Mouse (Mus musculus) stomach, postnatal 0 days (tissue): Measurements from ENCODE around the gene Myo15. TPM values are rescaled to one million over a fixed set of nuclear protein-coding genes. Genes with fewer than 3 reads are reported as not detected.
"Not testable (repeated sequence)": the region's sequence is repeated elsewhere in the genome, so short reads cannot be mapped to it uniquely, and the experiment has no call there.

Experiments
- ATAC-seq: fragments of 200-750 bp; cut with Nextera tagmentation; 2 replicates; pipeline ENCODE4 v1.8.0; 2017; ENCODE audit not compliant: low FRiP score, low TSS enrichment
- DNase-seq: peaks from one replicate; pipeline ENCODE4 v3.0.0-alpha.2; 2016; ENCODE audit warnings: low spot score
- H3K27ac ChIP-seq: fragments of 300-500 bp; sonication (generic); replicated peaks from 2 replicates; pipeline ENCODE4 v1.5.1; 2014; ENCODE audit warnings: mild to moderate bottlenecking, control low read depth
- H3K27me3 ChIP-seq: fragments of 300-500 bp; sonication (generic); 2 replicates; pipeline ENCODE4 v1.6.1; 2014; ENCODE audit warnings: low read length; ENCODE audit not compliant: control insufficient read depth, insufficient read depth
- H3K36me3 ChIP-seq: fragments of 300-500 bp; sonication (generic); 2 replicates; pipeline ENCODE4 v1.6.1; 2014; ENCODE audit warnings: low read length, mixed read lengths; ENCODE audit not compliant: control insufficient read depth, insufficient read depth
- H3K4me1 ChIP-seq: fragments of 300-500 bp; sonication (generic); replicated peaks from 2 replicates; pipeline ENCODE4 v1.6.1; 2014; ENCODE audit warnings: antibody characterized with exemption; ENCODE audit not compliant: control insufficient read depth, insufficient read depth
- H3K4me2 ChIP-seq: fragments of 300-500 bp; sonication (generic); replicated peaks from 2 replicates; pipeline ENCODE4 v1.6.1; 2014; ENCODE audit warnings: low read depth, mild to moderate bottlenecking, control low read depth, moderate library complexity
- H3K4me3 ChIP-seq: fragments of 300-500 bp; sonication (generic); 2 replicates; pipeline ENCODE4 v1.5.1; 2014; ENCODE audit warnings: low read depth, low read length, control low read depth
- H3K9ac ChIP-seq: fragments of 300-500 bp; sonication (generic); 2 replicates; pipeline ENCODE4 v1.6.1; 2014; ENCODE audit warnings: mild to moderate bottlenecking, low read length, control low read depth, mixed read lengths
- H3K9me3 ChIP-seq: fragments of 300-500 bp; sonication (generic); 2 replicates; pipeline ENCODE4 v1.6.1; 2016; ENCODE audit warnings: low read length; ENCODE audit not compliant: control insufficient read depth
- CTCF ChIP-seq: IDR thresholded peaks from 2 replicates; pipeline ENCODE4 v1.5.1; 2016; ENCODE audit warnings: antibody characterized with exemption, low read depth, mild to moderate bottlenecking, moderate library complexity
- EP300 ChIP-seq: optimal IDR thresholded peaks from 2 replicates; pipeline ENCODE3; 2016; ENCODE audit warnings: antibody characterized with exemption
- WGBS: fragments of 180-500 bp; shearing (Covaris S2); extraction: QIAGEN DNeasy Blood & Tissue Kit; methylation state at CpG from one replicate; pipeline ENCODE4 v1.1.7; 2014; 5-methylcytosine and 5-hydroxymethylcytosine counted together
- polyA plus RNA-seq: library from polyadenylated mRNA; unstranded; fragments of >200 nt; fragmentation: Nextera tagmentation; extraction: Ambion mirVana; gene quantifications from 2 replicates; pipeline ENCODE4 v1.2.1, GENCODE M21; 2015

Gene Myo15
- polyA plus RNA-seq, 1 experiment from 2014 or later = 0.02 TPM

DNA sequence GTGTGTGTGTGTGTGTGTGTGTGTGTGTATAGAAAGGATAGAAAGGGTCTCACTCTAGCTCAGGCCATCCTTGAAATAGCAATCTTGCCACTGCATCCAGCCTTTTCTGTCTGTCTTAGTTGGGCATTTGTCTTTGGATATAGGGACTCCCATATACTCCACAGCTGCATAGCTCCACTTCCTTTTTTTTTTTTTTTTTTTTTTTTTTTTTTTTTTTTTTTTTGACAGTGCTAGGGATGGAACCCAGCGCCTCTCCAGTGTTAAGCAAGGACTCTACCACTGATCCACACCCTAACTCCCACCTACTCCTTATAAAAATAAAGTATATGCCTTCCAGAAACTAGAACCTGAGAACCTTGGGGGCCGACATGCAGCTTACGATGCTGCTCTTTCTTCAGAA is 88.5 kb downstream of the Myo15 start:
- Histone ChIP-seq H3K4me3 (no peak overlapping the region), H3K27me3 (no peaks in the 10 kb centered on the region), H3K4me1 (no peaks in the 10 kb centered on the region), H3K36me3 (peaks cover 22% of the 10 kb centered on the region), H3K4me2 (no peak overlapping the region), H3K9ac (no peak overlapping the region), H3K9me3 (no peaks in the 10 kb centered on the region), H3K27ac (no peak overlapping the region)
- TF ChIP-seq EP300 (no peak), CTCF (no peak)
- no peak for DNase-seq
- WGBS = 89% methylated on average over 3 of the region's 3 CpGs
- ATAC-seq = no peak

DNA sequence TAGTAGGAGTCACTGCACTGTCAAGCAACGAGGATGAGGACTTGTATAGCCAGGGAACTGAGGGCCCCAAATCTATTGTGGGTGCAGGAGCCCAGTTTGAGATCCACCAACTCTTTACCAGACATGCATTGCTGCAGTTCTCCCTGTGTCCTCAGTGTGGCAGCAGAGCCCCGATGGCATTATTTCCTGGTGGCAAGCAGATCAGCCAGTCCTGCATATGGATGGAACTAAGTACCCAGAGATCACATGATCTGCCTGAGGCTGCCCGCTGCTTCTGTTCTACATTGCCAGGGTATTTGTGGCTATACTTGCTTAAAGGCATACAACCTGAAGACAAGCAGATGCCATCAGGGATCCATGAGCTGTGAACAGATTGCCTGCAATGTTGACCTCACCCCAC is 90.2 kb downstream of the Myo15 start:
- Histone ChIP-seq H3K9ac (no peak overlapping the region), H3K27ac (no peak overlapping the region), H3K4me1 (no peaks in the 10 kb centered on the region), H3K4me3 (no peak overlapping the region), H3K4me2 (no peak overlapping the region), H3K27me3 (no peaks in the 10 kb centered on the region), H3K36me3 (peaks cover 12% of the 10 kb centered on the region), H3K9me3 (no peaks in the 10 kb centered on the region)
- ATAC-seq (peak; percentile 78), DNase-seq (peak; percentile 68)
- TF ChIP-seq EP300 (no peak), CTCF (peak; percentile 96)
- 11% methylated on average over 3 of the region's 3 CpGs for WGBS

DNA sequence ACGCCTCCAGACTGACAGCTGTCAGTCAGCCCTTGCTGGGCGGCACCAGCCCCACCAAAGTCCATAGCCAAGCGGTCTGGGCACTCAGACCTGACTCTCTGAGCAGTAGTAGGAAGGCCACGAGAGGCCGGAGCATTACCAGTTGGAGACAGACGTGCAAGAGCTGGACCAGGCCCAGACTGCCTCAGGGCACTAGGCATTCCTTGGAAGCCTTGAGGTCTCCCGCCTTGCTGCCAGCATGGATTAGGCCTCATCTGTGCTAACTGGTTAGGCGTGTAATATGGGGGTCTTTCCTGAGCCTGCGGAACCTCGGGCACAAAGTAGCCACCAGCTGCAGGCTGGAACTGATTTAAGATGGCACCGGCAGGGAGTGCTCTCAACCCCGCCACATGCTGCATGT is 104.9 kb downstream of the Myo15 start:
- not testable (repeated sequence) for H3K36me3 ChIP-seq, H3K27me3 ChIP-seq, H3K9me3 ChIP-seq, H3K4me1 ChIP-seq, ATAC-seq, H3K4me3 ChIP-seq, H3K9ac ChIP-seq, H3K27ac ChIP-seq, H3K4me2 ChIP-seq, DNase-seq
- WGBS = 88% methylated on average over 10 of the region's 12 CpGs

Other genes starting within 250 kb of the Myo15 start
- 44.7 and 47.9 TPM in 2 replicates for gene Srebf1, start 246.8 kb upstream of the Myo15 start, polyA plus RNA-seq
- 15.9 and 19.4 TPM in 2 replicates for gene Tom1l2, start 116.4 kb upstream of the Myo15 start, polyA plus RNA-seq
- gene Drc3, start 116.0 kb upstream of the Myo15 start, polyA plus RNA-seq = 0.69 and 0.93 TPM in 2 replicates
- gene Gid4, start 52.2 kb upstream of the Myo15 start, polyA plus RNA-seq = 10.9 and 12.0 TPM in 2 replicates
- gene Atpaf2, start 50.9 kb upstream of the Myo15 start, polyA plus RNA-seq = 30.5 and 30.7 TPM in 2 replicates
- gene Drg2, start 14.7 kb upstream of the Myo15 start, polyA plus RNA-seq = 47.2 and 50.2 TPM in 2 replicates
- 25.7 and 26.3 TPM in 2 replicates for gene Alkbh5, start 67.0 kb downstream of the Myo15 start, polyA plus RNA-seq
- gene Llgl1, start 230.4 kb downstream of the Myo15 start, polyA plus RNA-seq = 13.6 and 14.4 TPM in 2 replicates